Mouse (Mus musculus) neural tube, embryonic 15.5 days (tissue): Measurements from ENCODE around the gene Card19. TPM values are rescaled to one million over a fixed set of nuclear protein-coding genes. Genes with fewer than 3 reads are reported as not detected.

ENCODE experiments used
- ATAC-seq: fragments of 200-750 bp; cut with Nextera tagmentation; 2 replicates; pipeline ENCODE4 v1.8.0; 2017; ENCODE audit warnings: mild to moderate bottlenecking, moderate TSS enrichment, moderate library complexity; ENCODE audit not compliant: low FRiP score
- H3K27ac ChIP-seq: fragments of 300-500 bp; sonication (generic); replicated peaks from 2 replicates; pipeline ENCODE4 v1.5.1; 2015; ENCODE audit warnings: mild to moderate bottlenecking, inconsistent platforms
- H3K27me3 ChIP-seq: fragments of 300-500 bp; sonication (generic); replicated peaks from 2 replicates; pipeline ENCODE4 v1.6.1; 2015; ENCODE audit warnings: inconsistent platforms
- H3K36me3 ChIP-seq: fragments of 300-500 bp; sonication (generic); 2 replicates; pipeline ENCODE4 v1.6.1; 2015; ENCODE audit warnings: inconsistent platforms
- H3K4me1 ChIP-seq: fragments of 300-500 bp; sonication (generic); 2 replicates; pipeline ENCODE4 v1.6.1; 2015; ENCODE audit warnings: inconsistent platforms
- H3K4me2 ChIP-seq: fragments of 300-500 bp; sonication (generic); 2 replicates; pipeline ENCODE4 v1.6.1; 2015; ENCODE audit warnings: inconsistent platforms, mild to moderate bottlenecking, moderate library complexity
- H3K4me3 ChIP-seq: fragments of 300-500 bp; sonication (generic); replicated peaks from 2 replicates; pipeline ENCODE4 v1.5.1; 2015; ENCODE audit warnings: mild to moderate bottlenecking, inconsistent platforms
- H3K9ac ChIP-seq: fragments of 300-500 bp; sonication (generic); replicated peaks from 2 replicates; pipeline ENCODE4 v1.6.1; 2015; ENCODE audit warnings: mild to moderate bottlenecking, inconsistent platforms
- H3K9me3 ChIP-seq: fragments of 300-500 bp; sonication (generic); replicated peaks from 2 replicates; pipeline ENCODE4 v1.6.1; 2016; ENCODE audit warnings: inconsistent platforms
- WGBS: fragments of 180-500 bp; shearing (Covaris S2); methylation state at CpG from one replicate; pipeline ENCODE4 v1.1.7; 2015; ENCODE audit warnings: mixed read lengths; 5-methylcytosine and 5-hydroxymethylcytosine counted together
- polyA plus RNA-seq: library from polyadenylated mRNA; unstranded; fragments of >200 nt; fragmentation: Nextera tagmentation; extraction: Ambion mirVana; gene quantifications from 2 replicates; pipeline ENCODE4 v1.2.1, GENCODE M21; 2015

The Card19 gene
- polyA plus RNA-seq, 1 experiment from 2014 or later: 44.6 TPM

DNA sequence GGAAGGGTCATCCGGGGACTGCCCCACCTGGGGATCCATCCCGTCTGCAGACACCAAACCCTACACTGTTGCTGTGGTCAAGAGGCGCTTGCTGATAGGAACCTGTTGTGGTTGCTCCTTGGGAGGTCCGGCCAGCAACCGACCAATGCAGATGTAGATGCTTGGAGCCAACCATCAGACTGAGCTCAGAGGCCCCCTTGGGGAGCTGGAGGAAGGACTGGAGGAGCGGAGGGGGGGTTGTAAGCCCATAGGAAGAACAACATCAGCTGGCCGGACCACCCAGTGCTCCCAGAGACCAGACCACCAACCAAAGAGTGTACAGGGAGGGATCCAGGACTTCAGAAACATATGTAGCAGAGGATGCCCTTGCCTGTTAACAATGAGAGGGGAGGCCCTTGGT lies 6.5 kb downstream of the Card19 start:
- no peaks in the 10 kb centered on the region for H3K9me3 ChIP-seq
- no peak for ATAC-seq
- peaks cover 36% of the 10 kb centered on the region for H3K4me1 ChIP-seq
- H3K27me3 ChIP-seq: no peaks in the 10 kb centered on the region
- no peak overlapping the region for H3K4me2 ChIP-seq
- no peaks in the 10 kb centered on the region for H3K36me3 ChIP-seq
- no peak overlapping the region for H3K4me3 ChIP-seq
- no peak overlapping the region for H3K27ac ChIP-seq
- no peak overlapping the region for H3K9ac ChIP-seq
- 69% methylated on average over 7 of the region's 7 CpGs for WGBS

DNA sequence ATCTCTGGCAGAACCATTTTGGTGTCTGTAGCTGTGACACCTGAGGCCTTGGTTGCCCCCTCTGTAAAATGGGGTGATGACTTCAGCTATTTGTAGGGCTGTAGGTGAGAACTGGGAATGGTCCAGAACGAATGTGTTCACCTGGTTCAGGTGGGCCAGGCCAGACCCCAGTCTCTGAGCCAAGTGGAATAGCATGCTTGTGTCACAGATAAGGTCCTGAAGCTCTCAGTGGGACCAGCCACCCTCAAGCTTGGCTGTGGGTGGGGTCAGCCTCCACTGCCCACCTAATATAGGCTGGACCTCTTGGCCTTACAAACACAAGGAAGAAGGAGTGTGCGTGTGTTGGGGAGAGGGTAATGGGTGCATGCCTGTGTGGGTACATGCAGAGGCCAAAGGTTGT lies 9.5 kb downstream of the Card19 start:
- no peaks in the 10 kb centered on the region for H3K27me3 ChIP-seq
- no peak overlapping the region for H3K4me3 ChIP-seq
- H3K4me2 ChIP-seq: no peak overlapping the region
- H3K36me3 ChIP-seq: no peaks in the 10 kb centered on the region; the same call in 1 of the 2 replicates
- H3K4me1 ChIP-seq: peaks cover 13% of the 10 kb centered on the region
- no peak overlapping the region for H3K27ac ChIP-seq
- H3K9ac ChIP-seq: no peak overlapping the region
- 92% methylated on average over 2 of the region's 2 CpGs for WGBS
- no peak for ATAC-seq
- H3K9me3 ChIP-seq: no peaks in the 10 kb centered on the region

DNA sequence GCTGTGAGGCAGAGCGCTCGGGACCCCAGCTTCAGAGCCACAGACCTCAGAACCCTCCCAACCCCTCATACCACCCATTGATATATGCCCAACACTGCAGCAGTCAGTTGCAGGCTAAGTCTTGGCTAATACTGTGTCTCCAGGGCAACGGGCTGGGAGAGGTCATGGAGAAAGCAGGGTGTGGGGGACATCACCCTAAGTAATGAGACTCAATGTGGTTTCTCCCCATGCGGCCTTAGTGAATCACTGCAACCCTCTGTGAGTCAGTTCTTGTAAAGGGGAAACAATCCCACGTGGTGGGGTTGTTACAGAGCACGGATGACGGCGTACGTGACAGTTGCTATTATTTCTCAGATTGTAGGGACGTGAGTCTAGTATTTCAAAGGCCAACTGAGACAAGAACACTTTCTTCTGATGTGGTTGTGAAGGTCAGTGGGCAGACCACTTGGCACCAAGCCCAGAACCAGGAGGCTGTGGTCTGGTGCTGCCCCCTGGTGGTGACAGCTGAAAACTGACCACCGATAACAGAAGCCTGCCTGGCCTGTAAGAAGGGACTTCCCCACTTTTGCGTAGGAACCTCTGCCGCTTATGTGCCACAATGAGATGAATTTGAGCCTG lies 10.3 kb downstream of the Card19 start:
- H3K9ac ChIP-seq: no peak overlapping the region
- no peaks in the 10 kb centered on the region; the same call in 1 of the 2 replicates for H3K36me3 ChIP-seq
- H3K27me3 ChIP-seq: no peaks in the 10 kb centered on the region
- H3K9me3 ChIP-seq: no peaks in the 10 kb centered on the region
- no peak overlapping the region for H3K27ac ChIP-seq
- 38% methylated on average over 13 of the region's 13 CpGs for WGBS
- 0 out of 2 replicates have a peak, but pooled peaks have one; percentile 26 for ATAC-seq
- no peak overlapping the region for H3K4me2 ChIP-seq
- H3K4me1 ChIP-seq: peaks cover 4% of the 10 kb centered on the region; the same call in 1 of the 2 replicates
- H3K4me3 ChIP-seq: no peak overlapping the region

GRCm38 (mm10) chr13:49202556-49202955 lies 13.3 kb downstream of the Card19 start:
- no peak for ATAC-seq
- no peak overlapping the region for H3K27ac ChIP-seq
- no peaks in the 10 kb centered on the region for H3K27me3 ChIP-seq
- no peaks in the 10 kb centered on the region; the same call in 1 of the 2 replicates for H3K36me3 ChIP-seq
- H3K4me1 ChIP-seq: peaks cover 4% of the 10 kb centered on the region; the same call in 1 of the 2 replicates
- no peak overlapping the region for H3K9ac ChIP-seq
- no peaks in the 10 kb centered on the region for H3K9me3 ChIP-seq
- 91% methylated on average over 7 of the region's 7 CpGs for WGBS
- H3K4me3 ChIP-seq: no peak overlapping the region
- H3K4me2 ChIP-seq: no peak overlapping the region

DNA sequence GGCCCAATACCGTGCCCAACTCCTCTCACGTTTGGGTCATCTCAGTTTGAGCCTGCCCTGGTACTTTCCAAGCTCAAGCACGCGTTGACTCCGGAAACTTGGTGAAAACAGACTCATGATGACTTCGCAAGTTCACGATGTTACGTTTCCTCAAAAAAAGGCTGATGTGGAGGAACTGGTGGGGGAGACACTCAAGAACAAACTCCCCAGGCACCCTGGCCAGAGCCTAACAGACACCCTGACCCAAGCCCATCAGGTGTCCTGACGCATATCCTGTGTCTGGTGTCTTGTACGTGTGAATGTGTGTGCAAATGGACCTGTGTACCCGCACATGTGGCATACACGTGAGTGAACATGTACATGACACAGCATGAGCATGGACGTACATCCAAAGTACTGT lies 15.1 kb downstream of the Card19 start:
- ATAC-seq: no peak
- Histone ChIP-seq H3K9me3 (no peaks in the 10 kb centered on the region), H3K4me2 (no peak overlapping the region), H3K4me1 (peaks cover 4% of the 10 kb centered on the region; the same call in 1 of the 2 replicates), H3K36me3 (no peaks in the 10 kb centered on the region; the same call in 1 of the 2 replicates), H3K9ac (no peak overlapping the region), H3K4me3 (no peak overlapping the region), H3K27ac (no peak overlapping the region), H3K27me3 (no peaks in the 10 kb centered on the region)
- 90% methylated on average over 13 of the region's 13 CpGs for WGBS

DNA sequence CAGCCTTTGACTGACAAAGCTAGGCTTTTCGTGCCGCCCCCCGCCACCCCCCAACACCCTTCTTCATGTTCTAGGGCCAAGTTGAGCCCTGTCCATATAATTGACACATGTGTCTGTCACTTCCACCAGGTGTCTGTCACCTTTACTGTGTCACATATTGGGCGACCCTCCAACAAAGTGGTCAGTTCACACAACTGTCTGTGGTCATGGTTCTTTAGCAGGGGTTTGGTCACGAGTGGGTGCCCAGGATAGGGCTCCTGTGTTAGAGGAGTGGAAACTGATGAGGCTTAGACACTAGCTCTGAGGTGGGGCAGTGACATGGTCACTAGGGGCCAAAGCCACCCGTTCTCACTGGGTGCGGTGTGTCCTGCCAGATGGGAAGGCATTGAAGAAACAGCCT lies 15.9 kb downstream of the Card19 start:
- H3K9me3 ChIP-seq: no peaks in the 10 kb centered on the region

GRCm38 (mm10) chr13:49198734-49199133 lies 17.1 kb downstream of the Card19 start:
- Histone ChIP-seq H3K36me3 (no peaks in the 10 kb centered on the region; the same call in 1 of the 2 replicates), H3K4me1 (no peaks in the 10 kb centered on the region), H3K9me3 (no peaks in the 10 kb centered on the region), H3K27ac (no peak overlapping the region), H3K4me2 (no peak overlapping the region), H3K27me3 (no peaks in the 10 kb centered on the region), H3K9ac (no peak overlapping the region), H3K4me3 (no peak overlapping the region)
- ATAC-seq: no peak
- WGBS: 95% methylated on average over 9 of the region's 9 CpGs

More for the DNA sequence above, 15.9 kb downstream of the Card19 start:
- no peak for ATAC-seq
- Histone ChIP-seq H3K36me3 (no peaks in the 10 kb centered on the region; the same call in 1 of the 2 replicates), H3K4me1 (no peaks in the 10 kb centered on the region), H3K9ac (no peak overlapping the region), H3K27me3 (no peaks in the 10 kb centered on the region), H3K4me2 (no peak overlapping the region), H3K27ac (no peak overlapping the region), H3K4me3 (no peak overlapping the region)
- WGBS: 94% methylated on average over 7 of the region's 7 CpGs

GRCm38 (mm10) chr13:49196766-49197165 lies 19.1 kb downstream of the Card19 start:
- no peaks in the 10 kb centered on the region for H3K27me3 ChIP-seq
- ATAC-seq: no peak
- no peaks in the 10 kb centered on the region for H3K9me3 ChIP-seq
- H3K4me1 ChIP-seq: peaks cover 3% of the 10 kb centered on the region
- 80% methylated on average over 6 of the region's 6 CpGs for WGBS
- H3K36me3 ChIP-seq: no peaks in the 10 kb centered on the region
- H3K9ac ChIP-seq: no peak overlapping the region
- no peak overlapping the region for H3K27ac ChIP-seq
- H3K4me2 ChIP-seq: no peak overlapping the region
- H3K4me3 ChIP-seq: no peak overlapping the region

DNA sequence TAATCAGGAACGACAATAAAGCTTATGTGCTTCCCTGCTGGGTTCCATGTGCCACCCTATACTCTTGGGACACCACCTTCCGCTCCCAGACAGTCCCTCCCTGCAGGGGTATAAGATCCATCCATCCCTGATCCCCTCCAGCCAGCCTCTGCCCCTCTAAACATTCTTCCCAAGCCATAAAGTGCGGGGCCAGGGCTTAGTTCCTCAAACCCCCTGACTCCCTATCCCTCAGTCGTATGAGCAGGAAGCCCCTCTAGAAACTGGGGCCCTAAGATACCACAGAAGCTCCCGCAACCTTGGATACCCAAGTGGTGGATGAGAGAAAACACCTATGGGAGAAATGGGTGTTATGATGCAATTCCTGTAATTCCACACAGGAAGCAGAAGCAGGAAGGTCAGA lies 19.6 kb downstream of the Card19 start:
- no peak overlapping the region for H3K9ac ChIP-seq
- no peaks in the 10 kb centered on the region for H3K36me3 ChIP-seq
- no peak overlapping the region for H3K27ac ChIP-seq
- no peak for ATAC-seq
- no peak overlapping the region for H3K4me3 ChIP-seq
- WGBS: 89% methylated on average over 5 of the region's 5 CpGs
- H3K9me3 ChIP-seq: no peaks in the 10 kb centered on the region
- H3K27me3 ChIP-seq: no peaks in the 10 kb centered on the region
- peaks cover 9% of the 10 kb centered on the region for H3K4me1 ChIP-seq
- no peak overlapping the region for H3K4me2 ChIP-seq

- no peak overlapping the region for H3K27ac ChIP-seq
- no peaks in the 10 kb centered on the region for H3K36me3 ChIP-seq
- H3K4me1 ChIP-seq: peaks cover 15% of the 10 kb centered on the region
- no peak for ATAC-seq
- H3K4me3 ChIP-seq: no peak overlapping the region
- WGBS: 92% methylated on average over 7 of the region's 7 CpGs
- no peaks in the 10 kb centered on the region for H3K9me3 ChIP-seq
- H3K4me2 ChIP-seq: no peak overlapping the region
- no peak overlapping the region for H3K9ac ChIP-seq
- no peaks in the 10 kb centered on the region for H3K27me3 ChIP-seq
These were observed 20.2 kb downstream of the Card19 start for GRCm38 (mm10) chr13:49195651-49196050.

GRCm38 (mm10) chr13:49194811-49195210 lies 21.0 kb downstream of the Card19 start:
- 97% methylated on average over 13 of the region's 13 CpGs for WGBS
- Histone ChIP-seq H3K4me2 (no peak overlapping the region), H3K9me3 (no peaks in the 10 kb centered on the region), H3K4me3 (no peak overlapping the region), H3K9ac (no peak overlapping the region), H3K4me1 (peaks cover 17% of the 10 kb centered on the region), H3K27ac (no peak overlapping the region), H3K36me3 (no peaks in the 10 kb centered on the region), H3K27me3 (no peaks in the 10 kb centered on the region)
- ATAC-seq: no peak

DNA sequence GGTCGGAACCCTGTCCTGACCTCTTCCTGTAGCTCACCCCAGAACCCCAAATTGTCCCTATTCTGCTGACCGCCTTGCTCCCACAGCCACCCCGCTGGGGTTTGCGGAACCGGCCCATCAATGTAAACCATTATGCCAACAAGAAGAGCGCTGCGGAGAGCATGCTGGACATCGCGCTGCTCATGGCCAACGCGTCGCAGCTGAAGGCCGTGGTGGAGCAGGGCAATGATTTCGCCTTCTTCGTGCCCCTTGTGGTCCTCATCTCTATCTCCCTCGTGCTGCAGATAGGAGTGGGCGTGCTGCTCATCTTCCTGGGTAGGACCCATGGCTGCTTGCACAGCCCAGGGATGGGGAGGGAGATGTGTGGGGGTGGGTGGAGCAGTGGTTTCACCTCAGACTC lies 22.2 kb downstream of the Card19 start:
- no peak overlapping the region for H3K4me2 ChIP-seq
- H3K9me3 ChIP-seq: no peaks in the 10 kb centered on the region
- no peak overlapping the region for H3K27ac ChIP-seq
- H3K9ac ChIP-seq: no peak overlapping the region
- WGBS: 96% methylated on average over 17 of the region's 17 CpGs
- H3K4me3 ChIP-seq: no peak overlapping the region
- no peak for ATAC-seq
- H3K4me1 ChIP-seq: peaks cover 18% of the 10 kb centered on the region
- H3K27me3 ChIP-seq: no peaks in the 10 kb centered on the region
- no peaks in the 10 kb centered on the region for H3K36me3 ChIP-seq
